Mouse (Mus musculus) neural tube, embryonic 13.5 days (tissue): ENCODE results near the gene Akap2. TPM values are rescaled to one million over a fixed set of nuclear protein-coding genes. Genes with fewer than 3 reads are reported as not detected.
A peak's percentile ranks its signal among the peaks of the same experiment; 100 is the strongest.

Experiments used
- ATAC-seq: fragments of 200-750 bp; cut with Nextera tagmentation; 2 replicates; pipeline ENCODE4 v1.8.0; 2017; ENCODE audit warnings: low read depth, mild to moderate bottlenecking, moderate TSS enrichment, moderate library complexity
- H3K27ac ChIP-seq: fragments of 300-500 bp; sonication (generic); replicated peaks from 2 replicates; pipeline ENCODE4 v1.5.1; 2015; ENCODE audit warnings: moderate library complexity, mild to moderate bottlenecking, inconsistent platforms
- H3K27me3 ChIP-seq: fragments of 300-500 bp; sonication (generic); 2 replicates; pipeline ENCODE4 v1.6.1; 2015; ENCODE audit warnings: mild to moderate bottlenecking, inconsistent platforms
- H3K36me3 ChIP-seq: fragments of 300-500 bp; sonication (generic); 2 replicates; pipeline ENCODE4 v1.6.1; 2015; ENCODE audit warnings: mild to moderate bottlenecking, inconsistent platforms
- H3K4me1 ChIP-seq: fragments of 300-500 bp; sonication (generic); replicated peaks from 2 replicates; pipeline ENCODE4 v1.6.1; 2015; ENCODE audit warnings: inconsistent platforms
- H3K4me2 ChIP-seq: fragments of 300-500 bp; sonication (generic); 2 replicates; pipeline ENCODE4 v1.6.1; 2015; ENCODE audit warnings: inconsistent platforms, mild to moderate bottlenecking, moderate library complexity
- H3K4me3 ChIP-seq: fragments of 300-500 bp; sonication (generic); 2 replicates; pipeline ENCODE4 v1.5.1; 2015; ENCODE audit warnings: mild to moderate bottlenecking, inconsistent platforms
- H3K9ac ChIP-seq: fragments of 300-500 bp; sonication (generic); 2 replicates; pipeline ENCODE4 v1.6.1; 2015; ENCODE audit warnings: moderate library complexity, mild to moderate bottlenecking, inconsistent platforms
- H3K9me3 ChIP-seq: fragments of 300-500 bp; sonication (generic); 2 replicates; pipeline ENCODE4 v1.6.1; 2016; ENCODE audit warnings: inconsistent platforms
- WGBS: fragments of 180-500 bp; shearing (Covaris S2); methylation state at CpG from one replicate; pipeline ENCODE4 v1.1.7; 2015; 5-methylcytosine and 5-hydroxymethylcytosine counted together
- polyA plus RNA-seq: library from polyadenylated mRNA; unstranded; fragments of >200 nt; fragmentation: Nextera tagmentation; extraction: Ambion mirVana; gene quantifications from 2 replicates; pipeline ENCODE4 v1.2.1, GENCODE M21; 2015

Gene Akap2
- polyA plus RNA-seq, 1 experiment from 2014 or later = 14.6 TPM

DNA sequence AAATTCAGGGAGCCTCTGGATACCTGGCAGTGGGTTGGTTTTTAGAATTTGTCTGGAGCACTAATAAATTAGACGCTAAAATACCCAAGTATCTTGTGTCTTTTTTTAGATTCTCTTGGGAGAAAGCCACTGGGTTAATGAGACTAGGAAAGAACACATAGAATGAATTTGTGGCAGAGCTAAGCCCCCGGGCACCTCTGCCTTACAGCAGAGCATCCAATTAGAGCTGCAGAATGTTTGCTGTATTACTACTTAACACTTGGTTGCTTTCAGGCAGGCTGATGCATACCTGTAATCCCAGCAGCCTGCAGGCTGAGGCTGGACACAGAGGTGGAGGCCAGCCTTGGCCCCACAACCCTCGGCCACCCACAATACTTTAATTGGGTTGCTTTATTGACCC lies 112.3 kb downstream of the Akap2 start:
- 47% methylated on average over 3 of the region's 3 CpGs for WGBS
- ATAC-seq = no peak
- H3K4me2 ChIP-seq = no peak overlapping the region
- no peaks in the 10 kb centered on the region for H3K27me3 ChIP-seq
- peaks cover 46% of the 10 kb centered on the region for H3K4me1 ChIP-seq
- no peak overlapping the region for H3K27ac ChIP-seq
- H3K4me3 ChIP-seq = no peak overlapping the region
- H3K9ac ChIP-seq = no peak overlapping the region
- no peaks in the 10 kb centered on the region for H3K9me3 ChIP-seq
- H3K36me3 ChIP-seq = no peaks in the 10 kb centered on the region

DNA sequence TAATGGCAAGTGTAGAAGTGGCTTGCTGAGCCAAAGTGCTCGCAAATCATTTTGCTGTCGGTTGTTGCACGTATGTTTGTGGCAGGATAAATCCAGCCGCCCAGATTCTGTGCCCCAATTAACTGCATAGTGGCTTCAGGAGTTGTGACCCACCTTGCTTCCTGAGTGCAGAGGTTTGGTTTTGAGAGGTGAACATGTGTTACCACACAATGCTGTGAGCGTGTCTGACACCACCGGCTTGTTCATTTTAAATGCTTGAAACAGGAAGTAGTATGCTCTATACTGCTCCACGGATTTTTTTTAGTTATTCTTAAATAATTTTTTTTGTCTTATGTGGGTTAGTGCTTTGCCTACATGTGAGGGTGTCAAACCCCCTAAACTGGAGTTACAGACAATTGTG lies 114.9 kb downstream of the Akap2 start:
- H3K27ac ChIP-seq = 0 out of 2 replicates have a peak overlapping the region, but pooled peaks have one; percentile 10
- 40% methylated on average over 7 of the region's 7 CpGs for WGBS
- no peaks in the 10 kb centered on the region for H3K9me3 ChIP-seq
- no peak overlapping the region for H3K9ac ChIP-seq
- H3K27me3 ChIP-seq = no peaks in the 10 kb centered on the region
- no peak overlapping the region for H3K4me3 ChIP-seq
- H3K36me3 ChIP-seq = no peaks in the 10 kb centered on the region
- peaks cover 33% of the 10 kb centered on the region for H3K4me1 ChIP-seq
- no peak overlapping the region for H3K4me2 ChIP-seq
- no peak for ATAC-seq

DNA sequence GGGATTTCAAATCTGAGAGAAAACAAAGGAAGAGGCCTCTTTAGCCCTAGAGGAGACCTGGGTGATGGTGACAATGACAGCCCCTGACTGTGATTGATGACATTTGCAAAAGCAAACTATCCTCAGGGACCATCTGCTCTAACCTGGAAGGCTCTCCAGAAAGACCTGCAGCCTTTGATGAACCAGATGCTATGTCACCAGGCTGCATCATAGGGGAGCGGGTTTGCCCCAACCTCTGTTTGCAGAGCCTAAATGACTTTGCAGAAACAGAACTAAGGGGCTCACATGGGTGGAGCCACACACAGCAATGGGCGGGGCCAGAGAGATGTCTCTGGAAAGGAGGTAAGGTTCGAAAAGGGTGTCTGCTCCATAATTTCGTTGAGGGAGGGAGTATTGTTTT lies 115.6 kb downstream of the Akap2 start:
- no peaks in the 10 kb centered on the region for H3K9me3 ChIP-seq
- no peak overlapping the region for H3K4me2 ChIP-seq
- H3K4me3 ChIP-seq = no peak overlapping the region
- 45% methylated on average over 4 of the region's 4 CpGs for whole genome bisulfite sequencing
- H3K27me3 ChIP-seq = no peaks in the 10 kb centered on the region
- H3K4me1 ChIP-seq = peaks cover 33% of the 10 kb centered on the region
- no peak overlapping the region for H3K9ac ChIP-seq
- no peak overlapping the region for H3K27ac ChIP-seq
- 0 out of 2 replicates have a peak, but pooled peaks have one; percentile 36 for ATAC-seq
- H3K36me3 ChIP-seq = no peaks in the 10 kb centered on the region

DNA sequence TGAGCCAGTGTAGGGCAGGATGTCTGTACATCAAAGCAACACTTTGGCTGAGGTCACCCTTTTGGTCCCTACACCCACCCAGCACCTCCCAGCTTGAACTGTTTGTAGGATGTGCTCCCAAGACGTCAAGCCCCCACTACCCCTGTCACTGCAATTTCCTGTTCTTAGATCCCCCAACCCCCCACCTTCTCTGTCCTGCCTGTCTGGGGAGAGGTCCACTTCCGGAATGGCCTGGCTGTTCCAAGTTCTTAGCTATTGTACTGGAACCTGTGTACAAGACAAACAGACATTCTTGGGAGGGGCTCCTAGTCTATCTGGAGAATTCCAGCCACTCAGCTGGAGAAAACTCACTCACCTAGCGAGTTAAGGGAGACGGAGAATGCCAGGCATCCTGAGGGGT lies 116.7 kb downstream of the Akap2 start:
- no peaks in the 10 kb centered on the region for H3K27me3 ChIP-seq
- no peak overlapping the region for H3K27ac ChIP-seq
- no peak overlapping the region for H3K4me2 ChIP-seq
- 69% methylated on average over 4 of the region's 4 CpGs for WGBS
- no peak for ATAC-seq
- peaks cover 33% of the 10 kb centered on the region for H3K4me1 ChIP-seq
- no peak overlapping the region for H3K4me3 ChIP-seq
- no peak overlapping the region for H3K9ac ChIP-seq
- H3K9me3 ChIP-seq = no peaks in the 10 kb centered on the region
- no peaks in the 10 kb centered on the region for H3K36me3 ChIP-seq

DNA sequence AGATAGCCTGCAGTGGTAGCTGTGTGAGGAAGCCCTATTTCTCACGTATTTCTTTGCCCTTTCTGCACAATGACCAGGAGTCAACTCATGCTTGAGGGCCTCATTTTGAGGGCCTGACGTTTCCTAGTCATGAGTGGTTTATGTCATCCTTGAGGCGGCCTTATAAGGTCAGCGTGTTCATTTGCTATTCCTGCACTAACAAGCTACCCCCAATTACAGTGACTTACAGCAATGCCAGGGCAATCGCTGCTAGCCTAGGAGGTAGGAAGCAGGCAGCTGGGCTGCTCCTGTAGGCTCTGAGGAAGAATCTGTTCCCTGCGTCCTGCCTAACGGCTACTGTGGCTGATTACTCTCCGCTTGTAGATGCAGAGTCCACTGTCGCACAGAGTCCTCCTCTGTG lies 119.6 kb downstream of the Akap2 start:
- H3K9me3 ChIP-seq = no peaks in the 10 kb centered on the region
- peaks cover 15% of the 10 kb centered on the region for H3K4me1 ChIP-seq
- no peak overlapping the region for H3K4me2 ChIP-seq
- no peak for ATAC-seq
- no peaks in the 10 kb centered on the region for H3K27me3 ChIP-seq
- no peaks in the 10 kb centered on the region for H3K36me3 ChIP-seq
- H3K9ac ChIP-seq = no peak overlapping the region
- 60% methylated on average over 9 of the region's 9 CpGs for WGBS
- no peak overlapping the region for H3K27ac ChIP-seq
- no peak overlapping the region for H3K4me3 ChIP-seq

DNA sequence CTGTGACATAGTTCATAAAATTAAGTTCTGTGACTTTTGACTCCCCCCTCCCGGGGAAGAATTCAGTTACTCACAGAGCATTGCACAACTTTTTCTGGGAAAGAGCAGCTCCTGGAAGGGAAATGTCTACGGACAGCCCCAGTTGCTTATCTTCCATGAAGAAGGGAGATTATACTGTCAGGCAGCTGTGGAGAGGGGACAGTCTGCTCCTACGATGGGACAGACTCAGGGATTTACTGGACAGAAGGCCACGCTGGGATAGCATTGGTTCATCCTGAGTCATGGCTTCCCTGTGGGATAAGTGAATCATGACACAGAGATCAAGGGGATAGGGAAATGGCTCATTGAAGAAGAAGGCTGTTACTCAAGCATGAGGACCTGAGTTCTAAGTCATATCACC lies 121.9 kb downstream of the Akap2 start:
- Histone ChIP-seq H3K27me3 (no peaks in the 10 kb centered on the region), H3K4me1 (peaks cover 8% of the 10 kb centered on the region), H3K4me3 (no peak overlapping the region), H3K9ac (no peak overlapping the region), H3K4me2 (no peak overlapping the region), H3K36me3 (no peaks in the 10 kb centered on the region), H3K9me3 (no peaks in the 10 kb centered on the region), H3K27ac (no peak overlapping the region)
- ATAC-seq = no peak
- WGBS = 87% methylated on average over 4 of the region's 4 CpGs

DNA sequence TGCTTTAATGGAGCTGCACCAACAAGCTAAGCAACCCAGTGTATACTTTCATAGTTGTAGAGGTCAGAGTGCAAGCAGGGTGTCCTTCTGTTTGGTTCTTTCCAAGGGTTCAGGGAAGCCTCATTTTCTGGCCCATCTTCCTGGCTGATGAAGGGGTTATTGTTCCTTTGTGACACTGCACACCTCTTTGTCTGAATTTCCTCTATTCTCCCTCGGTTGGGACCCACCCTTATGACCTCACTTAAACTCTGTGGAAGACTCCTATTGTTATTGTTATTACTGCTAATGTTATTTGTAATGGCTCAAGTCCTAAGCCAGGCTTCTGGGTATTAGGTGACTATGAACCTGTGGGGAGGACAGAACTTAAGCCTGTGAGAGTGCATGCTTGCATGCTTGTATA lies 124.5 kb downstream of the Akap2 start:
- Histone ChIP-seq H3K27ac (no peak overlapping the region), H3K4me1 (peaks cover 33% of the 10 kb centered on the region), H3K9me3 (no peaks in the 10 kb centered on the region), H3K4me3 (no peak overlapping the region), H3K36me3 (no peaks in the 10 kb centered on the region), H3K9ac (no peak overlapping the region), H3K27me3 (no peaks in the 10 kb centered on the region), H3K4me2 (no peak overlapping the region)
- no peak for ATAC-seq
- 6% methylated on average over 1 of the region's 1 CpGs for WGBS

DNA sequence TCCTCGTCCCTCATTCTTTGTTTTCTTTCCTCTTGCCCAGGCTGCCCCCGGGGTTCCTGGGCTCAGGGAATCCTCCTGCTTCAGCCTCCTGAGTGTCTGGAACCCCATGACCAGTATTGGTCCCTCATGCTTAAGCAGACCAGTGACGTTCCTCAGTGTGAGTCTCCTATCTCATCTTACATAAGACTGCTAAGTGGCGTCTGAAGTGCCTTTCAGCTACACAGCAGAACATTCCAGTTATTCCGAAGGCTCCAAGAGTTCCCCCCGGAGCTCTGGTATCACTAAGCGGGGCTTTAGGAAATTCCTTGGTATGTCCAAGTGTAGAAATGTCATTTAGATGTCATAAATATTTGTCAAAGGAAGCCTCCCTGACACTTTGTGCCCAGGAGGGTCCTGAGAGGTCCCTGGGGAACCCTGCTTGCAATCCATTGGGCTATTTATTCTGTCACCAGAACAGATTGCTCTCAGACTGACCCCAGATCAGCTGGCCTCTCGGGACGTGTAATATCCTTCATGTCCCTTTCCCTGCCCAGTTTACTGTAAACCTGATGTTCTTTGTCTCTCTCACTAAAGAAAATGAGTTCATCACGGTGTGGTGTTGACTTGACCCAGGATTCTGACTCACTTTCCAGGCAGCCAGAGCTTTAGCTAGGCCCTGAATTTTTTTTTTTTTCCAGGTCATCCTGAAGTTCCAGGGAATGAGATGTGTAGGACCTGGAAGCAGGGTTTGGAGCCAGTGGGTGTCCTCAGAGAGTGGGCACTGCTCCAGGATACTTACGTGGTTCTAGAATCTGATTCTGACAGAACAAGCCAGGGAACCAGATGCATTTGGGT lies 125.2 kb downstream of the Akap2 start:
- WGBS = 60% methylated on average over 11 of the region's 11 CpGs
- H3K36me3 ChIP-seq = no peaks in the 10 kb centered on the region

DNA sequence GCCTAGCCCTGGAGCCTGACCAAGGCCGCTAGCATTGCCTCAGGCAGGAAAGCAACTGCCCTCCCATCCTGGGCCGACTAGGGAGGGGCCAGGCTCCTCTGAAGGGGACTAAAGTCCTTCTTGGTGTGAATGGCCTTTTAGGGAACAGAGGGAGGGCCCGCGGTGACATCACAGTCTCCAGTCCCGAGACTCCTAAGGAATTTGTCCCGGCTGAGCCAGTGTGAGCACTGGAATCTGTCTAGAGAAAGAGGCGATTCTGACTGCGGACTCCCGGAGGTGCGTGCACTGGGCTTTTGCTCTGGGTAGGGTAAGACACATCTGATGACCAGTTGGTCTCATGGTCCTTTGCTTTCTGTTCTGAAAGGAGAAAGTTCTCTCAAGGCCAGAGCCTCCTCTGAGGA lies 127.6 kb downstream of the Akap2 start:
- Histone ChIP-seq H3K27ac (peak overlapping the region; percentile 78), H3K27me3 (no peaks in the 10 kb centered on the region), H3K9ac (peak overlapping the region; percentile 63), H3K36me3 (0 out of 2 replicates have a peak, but pooled peaks cover 2% of the 10 kb centered on the region), H3K4me3 (peak overlapping the region; percentile 29), H3K9me3 (no peaks in the 10 kb centered on the region), H3K4me1 (peaks cover 46% of the 10 kb centered on the region), H3K4me2 (peak overlapping the region; percentile 49)
- whole genome bisulfite sequencing = 2% methylated on average over 10 of the region's 10 CpGs
- peak; percentile 79 for ATAC-seq

More for the DNA sequence above, 125.2 kb downstream of the Akap2 start:
- Histone ChIP-seq H3K4me3 (no peak overlapping the region), H3K9ac (no peak overlapping the region; the same call in 1 of the 2 replicates), H3K27me3 (no peaks in the 10 kb centered on the region), H3K4me2 (no peak overlapping the region), H3K27ac (no peak overlapping the region), H3K4me1 (peaks cover 41% of the 10 kb centered on the region), H3K9me3 (no peaks in the 10 kb centered on the region)
- ATAC-seq = no peak

DNA sequence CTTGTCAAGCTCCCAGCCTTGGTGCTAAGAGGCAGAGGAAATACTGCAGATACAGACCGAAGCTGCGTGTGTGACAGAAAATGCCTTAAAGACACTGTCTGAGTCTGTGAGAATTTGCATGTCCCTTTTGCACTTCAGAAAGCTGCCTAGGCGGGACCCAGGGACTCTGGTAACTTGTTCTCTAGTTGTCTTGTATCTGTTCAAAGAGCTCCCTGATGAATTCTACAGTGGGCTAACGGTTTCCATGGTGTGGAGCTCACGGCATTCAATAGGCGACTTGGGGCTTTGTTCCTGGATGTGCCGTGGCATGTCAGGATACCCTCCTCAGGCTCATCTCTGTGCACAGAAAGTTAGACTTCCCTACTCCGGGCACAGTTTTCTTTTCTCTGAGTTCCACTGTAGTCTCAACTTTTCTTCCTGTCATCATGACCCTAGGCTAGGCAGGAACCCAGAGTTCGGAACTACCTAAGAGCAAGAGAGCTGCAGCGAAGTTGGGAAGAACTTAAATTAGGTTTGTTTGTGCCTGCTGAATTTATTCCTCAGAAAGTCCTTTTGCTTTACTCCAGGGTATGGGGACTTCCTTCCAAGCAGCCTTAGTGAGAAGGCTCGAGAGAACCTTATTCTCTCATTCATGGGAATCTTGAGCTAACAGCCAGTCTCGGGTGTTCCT lies 128.2 kb downstream of the Akap2 start:
- Histone ChIP-seq H3K9ac (peak overlapping the region; percentile 63), H3K27me3 (no peaks in the 10 kb centered on the region), H3K4me3 (peak overlapping the region; percentile 29), H3K9me3 (no peaks in the 10 kb centered on the region), H3K27ac (peak overlapping the region; percentile 78), H3K4me1 (peaks cover 46% of the 10 kb centered on the region), H3K4me2 (peak overlapping the region; percentile 49), H3K36me3 (0 out of 2 replicates have a peak, but pooled peaks cover 8% of the 10 kb centered on the region)
- WGBS = 13% methylated on average over 12 of the region's 12 CpGs
- ATAC-seq = no peak

DNA sequence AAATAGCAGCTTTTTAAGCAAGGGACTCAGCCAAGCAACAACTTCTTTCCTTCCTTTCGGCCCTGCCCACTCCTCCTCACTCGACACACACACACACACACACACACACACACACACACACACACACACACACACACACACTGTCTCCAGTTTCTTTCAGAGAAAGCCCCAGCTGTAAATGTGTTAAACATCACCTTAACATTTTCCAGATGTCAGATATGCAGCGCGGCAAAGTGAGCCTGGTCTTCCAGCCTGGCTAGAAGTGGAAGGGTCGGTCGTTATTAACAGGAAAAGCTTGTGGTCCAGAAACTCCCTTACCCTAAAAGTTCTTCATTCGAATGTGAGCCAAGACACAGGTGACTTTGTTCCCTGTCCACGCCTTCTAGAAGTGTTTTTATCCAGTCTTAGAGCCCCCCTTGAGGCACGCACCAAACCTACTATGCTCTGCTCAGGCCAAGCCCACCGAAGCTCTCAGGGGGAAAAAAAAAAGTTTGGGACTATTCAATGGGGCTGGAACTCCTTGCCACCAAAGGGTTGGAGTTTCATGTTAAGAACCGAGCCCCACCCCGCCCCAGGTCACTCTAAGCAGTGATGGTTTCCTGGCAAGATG lies 129.0 kb downstream of the Akap2 start:
- Histone ChIP-seq H3K4me3 (peak overlapping the region; percentile 29), H3K27ac (peak overlapping the region; percentile 78), H3K9me3 (no peaks in the 10 kb centered on the region), H3K4me2 (peak overlapping the region; percentile 49), H3K4me1 (peaks cover 49% of the 10 kb centered on the region), H3K36me3 (0 out of 2 replicates have a peak, but pooled peaks cover 8% of the 10 kb centered on the region), H3K27me3 (no peaks in the 10 kb centered on the region), H3K9ac (peak overlapping the region; percentile 63)
- 49% methylated on average over 11 of the region's 12 CpGs for WGBS
- no peak for ATAC-seq

DNA sequence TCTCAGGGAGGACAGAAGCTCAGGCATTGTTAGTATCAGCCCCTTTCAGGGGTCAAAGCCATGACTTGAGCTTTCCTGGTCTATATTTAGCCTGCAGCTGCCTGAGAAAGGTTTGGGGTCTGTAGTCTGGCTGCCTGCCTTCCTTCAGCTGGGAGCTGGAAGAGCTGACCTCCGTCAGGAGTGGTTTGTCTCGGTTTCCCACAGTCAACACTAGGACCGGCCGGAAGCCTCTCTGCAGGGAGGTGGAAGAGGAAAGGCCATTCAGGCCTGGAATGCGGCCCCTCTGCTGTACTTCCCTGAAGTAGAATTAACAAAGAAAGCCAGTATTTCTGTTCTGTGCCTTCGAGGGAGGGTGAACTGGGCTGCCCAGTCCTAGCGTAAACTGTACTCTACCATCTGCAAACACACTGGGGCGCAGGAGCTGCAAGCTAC lies 129.6 kb downstream of the Akap2 start:
- peaks cover 55% of the 10 kb centered on the region for H3K4me1 ChIP-seq
- H3K4me2 ChIP-seq = peak overlapping the region; percentile 49
- H3K27me3 ChIP-seq = no peaks in the 10 kb centered on the region
- H3K4me3 ChIP-seq = 0 out of 2 replicates have a peak overlapping the region, but pooled peaks have one; percentile 29
- 0 out of 2 replicates have a peak, but pooled peaks cover 8% of the 10 kb centered on the region for H3K36me3 ChIP-seq
- peak overlapping the region; percentile 63; the same call in 1 of the 2 replicates for H3K9ac ChIP-seq
- H3K9me3 ChIP-seq = no peaks in the 10 kb centered on the region
- 18% methylated on average over 8 of the region's 8 CpGs for WGBS
- peak overlapping the region; percentile 78 for H3K27ac ChIP-seq
- peak; percentile 18 for ATAC-seq
